Mouse (Mus musculus): ENCODE measurements around the gene Acot12. TPM values are rescaled to one million over a fixed set of nuclear protein-coding genes. Genes with fewer than 3 reads are reported as not detected.

Acot12 gene
- total RNA-seq (2022) = not detected

DNA sequence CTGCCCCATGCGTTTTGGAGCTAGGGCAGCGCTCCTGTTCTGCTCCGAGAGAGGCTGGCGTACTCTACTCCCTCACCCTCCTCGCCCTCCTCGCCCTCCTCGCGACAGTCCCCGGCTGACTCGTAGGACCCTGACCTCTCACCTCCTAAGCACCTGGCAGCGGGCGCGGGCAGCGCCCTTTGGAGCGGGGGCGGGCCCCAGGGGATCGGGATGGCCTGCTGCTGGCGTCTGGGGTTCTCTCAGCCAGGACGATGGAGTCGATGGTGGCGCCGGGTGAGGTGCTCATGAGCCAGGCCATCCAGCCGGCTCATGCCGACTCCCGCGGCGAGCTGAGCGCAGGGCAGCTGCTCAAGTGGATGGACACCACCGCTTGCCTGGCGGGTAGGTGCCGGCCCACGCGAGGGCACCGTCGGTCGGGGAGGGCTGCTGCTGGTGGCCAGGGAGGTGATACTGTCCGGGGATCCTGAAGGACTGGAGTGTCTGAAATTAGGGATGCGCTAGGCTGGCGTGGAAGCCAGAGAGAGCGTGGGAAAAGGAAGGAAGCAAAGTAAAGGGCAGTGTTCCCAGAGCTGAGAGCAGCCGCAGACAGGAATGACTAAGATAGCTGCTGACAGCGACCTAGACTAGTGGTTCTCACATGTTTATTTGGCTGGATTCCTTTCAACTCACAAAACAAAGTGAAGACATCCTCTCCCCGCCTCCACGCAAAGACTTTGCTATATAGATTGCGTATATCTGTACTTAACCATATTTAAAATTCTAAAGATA, at the start of gene Acot12:
TSS of gene Acot12 (plus strand) at position 233 of the 768 bp plus-strand sequence.
- peak; percentile 35 for DNase-seq (ENCODE audit: low spot score)

DNA sequence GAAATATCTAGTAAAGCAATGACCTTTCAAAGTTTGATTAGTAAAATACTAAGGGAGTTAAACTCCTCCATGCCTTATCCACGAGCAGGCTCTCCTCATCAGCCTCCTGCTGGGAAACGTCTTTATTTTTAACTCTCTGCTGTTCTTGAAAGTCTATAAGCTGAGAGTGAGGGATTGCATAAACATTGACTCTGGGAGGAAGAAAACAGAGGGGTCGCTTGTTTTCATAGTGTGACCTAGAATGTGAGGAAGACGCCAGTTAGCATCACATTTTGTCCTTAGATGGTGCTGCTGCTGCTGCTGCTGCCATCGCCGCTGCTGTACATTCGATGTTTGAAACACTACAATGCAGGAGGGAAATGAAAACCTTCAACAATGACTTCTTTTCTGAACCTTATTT, 47.7 kb upstream of the Acot12 start:
- DNase-seq (ENCODE audit: low spot score) = no peak

DNA sequence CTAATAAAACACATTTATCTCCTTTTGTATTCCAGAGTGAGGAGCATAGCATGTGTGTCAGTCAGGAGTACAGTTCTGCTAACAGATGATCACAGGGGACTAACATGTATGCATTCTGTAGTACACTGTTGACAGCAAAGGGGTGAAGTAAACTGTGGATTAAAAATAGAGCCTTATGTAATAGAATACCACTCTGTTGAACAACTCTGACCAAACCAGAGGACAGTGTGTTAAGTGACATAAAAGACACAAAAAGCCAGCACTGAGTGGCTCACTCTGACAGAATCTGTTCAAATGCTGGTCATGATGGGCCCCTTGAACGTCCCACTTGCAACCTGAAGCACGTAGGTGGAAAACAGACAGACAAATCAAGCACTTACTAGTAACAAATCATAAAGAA, 45.9 kb upstream of the Acot12 start:
- DNase-seq (ENCODE audit: low spot score) = no peak

DNA sequence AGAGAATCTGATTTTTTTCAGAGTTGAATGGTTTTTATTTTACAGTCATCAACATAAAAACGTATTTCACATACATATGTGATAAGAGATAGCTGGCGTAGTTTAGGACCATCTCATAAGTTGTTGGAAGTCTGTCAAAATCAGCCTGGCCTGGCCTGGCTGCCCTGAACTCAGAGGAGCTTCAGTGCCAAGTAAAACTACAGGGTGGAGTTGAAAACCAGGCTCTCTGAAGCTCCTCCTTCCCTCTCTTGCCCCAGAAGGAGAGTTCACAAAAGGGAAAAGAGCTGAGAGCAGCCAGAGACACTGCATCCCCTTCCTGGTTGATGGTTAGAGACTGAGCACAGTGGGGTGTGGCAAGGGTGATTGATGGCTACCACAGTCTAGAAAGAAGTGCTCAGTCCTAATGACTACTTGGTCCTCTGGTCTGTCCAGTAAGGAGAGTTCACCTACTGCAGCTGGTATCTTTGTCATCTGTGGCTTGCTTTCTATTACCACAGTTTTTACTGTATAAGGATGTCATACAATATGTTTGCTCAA, 45.1 kb upstream of the Acot12 start:
- no peak for DNase-seq (ENCODE audit: low spot score)

DNA sequence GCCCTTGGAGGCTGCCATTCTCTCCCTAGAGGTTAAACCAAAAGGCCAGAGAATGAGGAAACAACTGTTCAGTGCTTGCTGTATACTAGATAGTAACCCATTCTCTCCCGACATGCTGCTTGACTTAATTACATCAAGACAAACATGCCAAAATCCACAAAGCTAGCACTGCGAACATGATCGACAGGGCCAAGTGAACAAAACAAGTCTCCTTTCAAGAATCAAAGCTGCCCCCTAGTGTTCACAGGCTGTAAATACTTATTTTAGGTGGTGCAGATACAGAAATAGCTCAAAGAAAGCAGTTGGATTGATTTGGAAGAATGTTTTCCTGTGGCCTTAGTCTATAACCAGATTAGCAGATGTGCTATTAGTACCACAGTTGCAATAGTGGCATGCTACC, 44.3 kb upstream of the Acot12 start:
- peak; percentile 42 for DNase-seq (ENCODE audit: low spot score)

DNA sequence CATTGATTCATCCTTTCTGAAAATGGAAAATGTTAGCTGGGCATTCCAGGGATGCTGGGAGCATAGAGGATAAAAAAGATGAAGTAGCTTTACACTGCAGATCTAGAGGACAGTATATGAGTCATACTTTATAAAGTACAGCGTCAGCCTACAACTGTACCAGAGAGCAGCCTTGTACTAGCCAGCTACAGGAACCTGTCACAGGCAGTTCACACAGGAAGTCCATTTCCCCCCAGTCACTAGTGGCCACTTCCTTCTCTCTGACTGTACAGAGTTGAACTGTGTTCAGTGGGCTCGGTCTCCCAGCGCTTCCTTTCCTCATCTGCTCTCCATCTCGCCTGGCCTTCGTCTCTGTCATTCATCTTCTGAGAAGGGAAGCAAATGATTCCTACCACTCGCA, 39.0 kb upstream of the Acot12 start:
- DNase-seq (ENCODE audit: low spot score) = no peak

DNA sequence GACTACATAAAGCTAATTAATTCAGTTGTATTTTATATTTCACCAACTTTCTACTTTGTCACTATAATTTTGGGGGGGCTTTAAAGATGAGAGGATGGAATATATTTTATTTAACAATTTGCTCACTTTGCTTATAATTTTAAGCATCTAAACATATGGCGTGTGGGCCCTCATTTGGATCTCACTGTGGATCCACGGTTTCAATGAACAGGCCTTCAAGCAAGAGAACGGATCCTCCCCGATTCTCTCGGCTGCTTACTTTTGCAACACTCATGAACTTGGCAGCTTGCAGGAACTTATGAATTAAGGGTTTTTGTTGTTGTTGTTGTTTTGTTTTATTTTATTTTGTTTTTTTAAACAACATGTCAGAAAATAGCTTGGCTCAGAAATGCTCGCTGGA, 21.8 kb upstream of the Acot12 start:
- no peak for DNase-seq (ENCODE audit: low spot score)

DNA sequence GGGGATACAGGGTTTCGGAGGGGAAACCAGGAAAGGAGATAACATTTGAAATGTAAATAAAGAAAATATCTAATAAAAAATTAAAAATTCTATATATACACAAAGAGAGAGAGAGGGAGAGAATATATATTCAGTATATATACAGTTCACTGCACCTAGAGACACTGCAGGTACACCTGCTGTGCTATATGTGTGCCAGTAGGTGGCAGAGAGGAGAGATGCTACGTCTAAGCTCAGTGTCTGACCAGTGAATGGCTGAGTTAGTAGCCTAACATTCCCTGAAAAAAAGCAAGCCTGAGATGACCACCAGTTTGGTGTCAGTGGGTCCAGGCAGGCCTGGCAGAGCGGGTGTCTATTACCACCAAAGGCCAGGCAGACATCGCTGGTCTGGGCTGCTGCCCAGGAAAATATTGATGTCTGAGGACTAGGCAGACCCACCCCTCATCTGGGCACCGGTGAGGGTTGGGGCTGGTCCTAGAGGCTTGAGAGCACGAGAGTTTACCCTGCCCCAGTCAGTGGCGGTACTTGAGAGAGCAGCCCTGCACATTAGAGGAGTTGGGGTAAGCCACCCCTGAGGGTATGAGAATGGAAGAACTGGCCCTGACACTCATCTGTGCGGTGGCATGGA, 18.1 kb upstream of the Acot12 start:
- no peak for DNase-seq (ENCODE audit: low spot score)

DNA sequence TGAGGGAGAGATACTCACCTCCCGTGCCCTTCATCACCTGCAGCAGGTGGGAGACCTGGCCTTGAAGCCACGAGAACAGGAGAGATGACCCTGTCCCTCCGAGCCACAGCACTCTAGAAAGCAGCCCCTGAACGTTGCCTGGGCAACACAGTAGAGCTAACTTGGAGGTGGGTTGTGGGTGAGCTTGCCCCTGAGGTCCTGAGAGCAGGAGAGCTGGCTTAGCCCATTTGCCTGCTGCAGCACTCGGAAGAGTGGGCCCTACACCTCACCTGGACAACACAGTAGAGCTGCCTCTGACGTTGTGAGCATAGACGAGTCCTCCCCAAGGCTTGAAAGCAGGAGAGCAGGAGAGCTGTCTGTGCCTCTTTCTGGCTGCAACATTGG, 17.6 kb upstream of the Acot12 start:
- DNase-seq (ENCODE audit: low spot score) = no peak

DNA sequence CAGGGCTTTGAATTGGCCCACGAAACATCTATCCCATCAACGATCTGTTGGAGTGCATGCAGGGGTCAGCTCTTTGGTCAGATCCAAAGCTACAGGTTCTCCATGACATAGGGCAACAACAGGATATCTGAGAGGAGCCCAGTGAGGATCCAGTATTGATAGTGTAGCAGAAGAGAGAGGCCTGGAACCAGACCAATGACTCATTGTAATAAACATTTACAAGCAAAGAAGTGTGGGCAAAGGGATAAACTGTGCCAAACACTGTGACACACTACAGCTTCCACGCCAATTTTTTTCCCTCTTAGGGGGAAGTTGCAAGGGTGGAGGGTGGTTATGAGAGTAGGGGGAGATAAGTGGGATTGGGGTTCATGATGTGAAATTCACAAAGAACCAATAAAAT, 17.1 kb upstream of the Acot12 start:
- DNase-seq (ENCODE audit: low spot score) = no peak

DNA sequence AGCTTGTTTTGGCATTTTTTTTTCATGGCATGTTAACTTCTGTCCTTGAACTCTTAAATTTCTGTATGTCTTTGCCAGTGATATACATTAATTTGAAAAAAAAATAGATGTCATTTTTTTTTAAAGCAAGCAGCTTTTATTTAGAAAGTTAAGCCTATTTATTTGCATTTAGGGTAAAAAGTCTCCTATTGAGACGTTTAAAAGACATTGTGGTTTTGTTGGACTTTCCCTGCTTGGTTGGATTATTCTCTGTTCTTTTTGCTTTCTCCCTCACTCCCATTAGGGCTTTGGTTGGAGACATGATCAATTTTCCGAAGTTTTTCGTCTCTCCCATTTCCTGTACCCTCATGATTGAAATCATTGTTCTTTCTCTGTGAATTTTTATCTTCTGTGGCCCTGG, 16.2 kb upstream of the Acot12 start:
- DNase-seq (ENCODE audit: low spot score) = no peak

DNA sequence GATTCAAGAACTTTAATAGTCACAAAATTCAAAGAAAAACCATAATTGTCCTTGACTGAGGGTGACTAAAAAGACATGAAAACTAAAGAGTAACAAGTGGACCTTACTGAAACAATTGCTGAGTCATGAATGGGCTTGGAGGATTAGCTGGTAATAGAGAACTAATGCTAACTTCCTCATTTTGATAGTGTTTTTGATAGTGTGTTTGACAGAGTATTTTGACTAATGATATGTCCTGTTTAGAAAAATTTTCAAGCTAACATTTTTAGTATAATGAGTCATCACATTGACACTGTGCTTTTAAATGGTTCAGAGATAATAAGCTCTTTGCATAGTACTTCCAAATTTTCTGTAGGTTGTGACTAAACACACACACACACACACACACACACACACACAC, 13.4 kb upstream of the Acot12 start:
- no peak for DNase-seq (ENCODE audit: low spot score)

DNA sequence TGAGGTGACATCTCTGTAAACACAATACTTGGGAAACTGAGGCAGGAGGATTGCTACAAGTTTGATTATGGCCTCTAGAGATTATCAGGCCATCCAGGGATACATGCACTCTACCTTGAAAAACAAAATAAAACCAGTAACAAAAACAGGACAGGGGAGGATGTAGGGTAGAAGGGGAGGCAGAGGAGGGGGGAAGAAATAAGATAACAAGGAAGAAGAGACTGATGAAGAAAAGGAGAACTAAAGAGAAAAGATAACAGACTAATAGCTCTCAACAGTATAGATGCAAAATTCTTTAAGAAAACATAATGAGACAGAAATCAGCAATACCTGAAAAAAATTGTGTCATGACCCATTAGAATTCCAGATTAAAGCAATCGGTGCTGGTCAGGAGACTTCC, 4.1 kb upstream of the Acot12 start:
- DNase-seq (ENCODE audit: low spot score) = no peak

DNA sequence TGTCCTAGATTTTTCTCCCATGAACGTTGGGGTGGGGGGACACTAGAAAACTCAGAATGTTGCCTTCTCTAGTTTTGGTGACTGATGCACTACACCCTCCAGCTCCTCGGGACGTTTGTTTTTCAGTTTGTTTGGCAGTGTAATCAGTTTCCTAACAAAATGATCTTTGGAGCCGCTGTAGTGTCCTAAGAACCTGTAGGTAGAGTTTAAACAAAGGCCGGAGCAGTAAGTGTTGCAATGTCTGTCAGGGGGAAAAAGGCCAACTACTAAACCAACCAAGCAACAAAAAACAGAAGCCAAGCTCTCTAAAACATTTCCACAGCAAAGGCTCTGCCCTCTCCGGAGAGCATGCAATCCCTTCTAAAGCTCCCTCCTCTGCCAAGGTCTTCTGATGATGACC, 461 bp upstream of the Acot12 start:
- DNase-seq (ENCODE audit: low spot score) = no peak

DNA sequence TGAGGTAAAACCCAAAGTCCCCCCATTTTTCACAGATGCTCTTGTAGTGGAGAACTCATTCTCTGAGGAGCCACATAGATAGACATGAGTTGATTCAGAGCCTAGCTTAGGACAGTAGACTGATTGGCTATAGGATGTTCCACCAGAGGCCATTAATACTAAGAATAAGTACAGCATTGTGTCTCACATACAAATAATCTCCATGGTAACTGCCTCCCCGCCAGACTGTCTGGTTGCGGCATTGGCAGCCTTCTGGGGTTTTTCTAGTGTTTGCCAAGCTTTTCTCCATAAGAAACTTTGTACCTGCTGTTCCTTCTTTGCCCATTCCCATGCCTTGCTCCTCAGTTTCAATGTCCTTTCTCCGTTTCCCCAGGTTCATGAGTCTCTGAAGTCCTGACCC, 1.9 kb downstream of the Acot12 start:
- no peak for DNase-seq (ENCODE audit: low spot score)

DNA sequence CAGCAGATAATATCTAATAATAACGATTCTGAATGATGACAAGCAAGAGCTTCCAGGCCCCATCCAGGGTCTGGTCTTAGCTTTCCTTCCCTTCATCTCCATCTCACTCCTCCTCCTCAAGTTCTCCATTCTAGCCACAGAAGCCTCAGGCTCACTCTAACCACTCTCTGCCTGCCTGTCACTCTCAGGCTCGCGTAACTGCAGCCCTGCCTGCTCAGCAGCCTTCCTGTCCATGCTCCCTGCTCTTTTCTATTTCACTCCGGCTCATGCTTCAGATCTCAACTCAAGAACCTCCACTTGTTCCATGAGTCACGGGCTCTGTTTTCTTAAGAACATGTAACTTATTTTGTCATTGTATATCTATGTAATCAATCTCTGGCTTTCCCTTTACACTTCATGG, 5.2 kb downstream of the Acot12 start:
- DNase-seq (ENCODE audit: low spot score) = no peak

DNA sequence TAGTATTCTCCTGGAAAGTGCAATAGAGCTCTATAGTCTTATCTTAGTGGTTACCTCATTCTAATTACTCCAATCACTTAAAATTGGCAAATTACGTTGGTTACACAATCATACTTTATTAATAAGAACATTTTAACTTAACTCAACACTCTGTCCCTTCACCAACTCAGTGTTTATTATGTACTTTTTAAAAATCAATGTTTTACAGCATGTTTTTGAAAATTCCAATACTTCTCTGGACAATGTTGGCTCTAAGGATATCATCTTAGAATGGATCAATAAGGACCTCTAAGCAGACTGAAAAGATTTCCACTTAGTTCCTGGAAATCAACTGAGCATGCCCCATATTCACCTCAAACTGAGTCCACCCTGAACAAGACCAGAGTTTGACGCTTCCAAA, 7.1 kb downstream of the Acot12 start:
- DNase-seq (ENCODE audit: low spot score) = no peak

DNA sequence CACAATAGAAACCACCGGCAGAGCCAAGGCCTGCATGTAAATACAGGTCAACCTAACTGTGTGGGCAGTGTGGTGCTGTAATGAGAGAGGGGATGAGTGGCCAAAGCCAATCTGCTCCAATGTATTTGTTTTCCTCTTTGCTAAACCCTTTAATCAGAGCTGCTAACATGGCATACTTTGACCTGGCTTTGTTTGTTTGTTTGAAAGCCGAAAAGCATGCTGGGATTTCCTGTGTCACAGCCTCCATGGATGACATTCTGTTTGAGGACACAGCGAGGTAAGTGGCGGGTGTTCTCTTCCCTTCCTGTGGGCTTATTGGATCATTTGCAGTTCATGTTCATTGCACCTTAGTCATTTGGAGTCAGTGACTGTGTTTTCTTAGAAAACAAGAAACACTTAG, 8.7 kb downstream of the Acot12 start:
- DNase-seq (ENCODE audit: low spot score) = no peak

DNA sequence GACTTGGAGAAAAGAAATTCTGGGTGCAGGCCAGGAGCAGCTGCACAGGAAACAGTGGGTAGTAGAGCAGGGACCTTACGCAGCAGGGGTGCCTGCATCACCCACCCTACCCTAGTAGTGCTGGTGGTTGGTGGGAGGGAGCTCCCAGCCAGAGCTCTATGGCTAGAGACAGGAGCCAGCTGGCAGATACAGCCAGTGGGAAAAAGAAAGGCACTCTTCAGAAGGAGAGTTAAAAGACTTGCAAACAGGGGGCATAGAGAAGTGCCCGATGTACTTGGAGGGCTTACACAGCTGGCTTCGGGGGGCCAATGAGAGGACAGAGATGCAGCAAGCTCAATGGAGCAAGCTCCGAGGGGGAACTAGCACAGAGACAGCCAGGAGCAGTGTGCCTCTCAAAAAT, 12.4 kb downstream of the Acot12 start:
- no peak for DNase-seq (ENCODE audit: low spot score)

DNA sequence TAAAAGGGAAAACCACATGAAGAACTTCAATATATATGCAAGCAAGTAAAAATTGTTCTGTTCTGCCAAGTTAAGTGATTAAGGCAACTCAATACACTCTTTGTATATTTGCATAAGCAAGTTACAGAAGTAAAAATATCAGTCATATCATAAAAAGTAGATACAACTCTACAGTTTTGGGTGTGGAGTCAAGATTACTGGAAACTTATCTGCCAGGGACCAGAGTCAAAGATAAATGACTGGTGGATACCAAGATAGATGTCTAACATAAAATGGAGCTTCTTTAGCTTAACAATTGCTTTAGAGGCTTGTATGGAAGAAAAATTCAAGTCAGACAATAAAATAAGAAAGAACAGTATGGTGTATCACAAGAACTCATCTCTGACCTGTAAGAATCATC, 13.4 kb downstream of the Acot12 start:
- no peak for DNase-seq (ENCODE audit: low spot score)

DNA sequence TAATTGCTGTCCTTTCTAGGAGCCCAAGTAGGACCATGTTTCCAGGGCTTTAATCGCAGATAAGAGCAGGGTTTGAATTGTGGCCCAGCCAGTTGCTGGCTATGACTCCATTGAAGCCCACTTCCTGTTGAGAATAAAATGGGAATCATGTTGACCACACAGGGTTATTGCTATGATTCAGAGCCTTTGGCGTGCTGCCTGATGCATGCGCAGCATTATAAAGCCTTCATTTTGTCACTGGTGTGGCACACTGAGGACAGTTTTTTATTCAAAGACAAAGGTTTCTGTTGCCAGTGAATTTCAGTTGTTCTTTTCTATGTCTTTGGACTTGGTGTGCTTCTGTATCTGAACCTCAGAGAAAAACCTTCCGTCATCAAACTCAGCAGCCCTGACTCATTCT, 14.9 kb downstream of the Acot12 start:
- no peak for DNase-seq (ENCODE audit: low spot score)

DNA sequence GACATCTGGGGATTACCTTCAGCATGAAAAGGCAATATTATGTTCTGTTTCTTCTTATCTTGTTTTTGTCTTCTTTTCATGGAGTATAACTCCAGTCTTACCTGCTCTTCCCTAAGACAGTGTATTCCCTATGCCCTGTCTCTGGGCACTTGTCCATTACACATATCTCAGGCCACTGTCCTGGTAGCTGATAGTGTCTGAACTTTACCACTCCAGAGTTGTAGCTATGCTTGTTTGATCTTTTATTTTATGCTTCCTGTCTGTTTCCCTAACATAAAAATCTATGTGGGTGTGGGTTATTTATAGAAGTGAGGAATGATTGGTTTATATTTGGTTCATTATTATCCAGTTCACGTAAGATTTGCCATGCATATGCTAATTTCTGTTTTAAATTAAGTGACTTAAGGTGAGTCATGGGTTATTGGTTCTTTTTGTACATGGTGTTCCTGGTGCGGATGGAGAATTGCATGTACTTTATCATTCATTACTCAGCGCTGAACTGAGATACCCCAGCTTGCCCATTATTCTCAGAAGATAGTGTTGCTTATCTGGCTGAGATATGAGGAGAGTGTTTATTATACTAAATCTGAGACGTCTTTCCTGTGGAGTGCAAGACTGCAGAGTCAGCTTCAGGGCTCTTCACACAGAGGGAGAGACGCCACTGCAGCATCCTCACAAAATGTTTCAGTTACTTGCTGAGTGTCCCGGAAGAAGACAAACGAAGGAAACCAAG, 17.2 kb downstream of the Acot12 start:
- no peak for DNase-seq (ENCODE audit: low spot score)

DNA sequence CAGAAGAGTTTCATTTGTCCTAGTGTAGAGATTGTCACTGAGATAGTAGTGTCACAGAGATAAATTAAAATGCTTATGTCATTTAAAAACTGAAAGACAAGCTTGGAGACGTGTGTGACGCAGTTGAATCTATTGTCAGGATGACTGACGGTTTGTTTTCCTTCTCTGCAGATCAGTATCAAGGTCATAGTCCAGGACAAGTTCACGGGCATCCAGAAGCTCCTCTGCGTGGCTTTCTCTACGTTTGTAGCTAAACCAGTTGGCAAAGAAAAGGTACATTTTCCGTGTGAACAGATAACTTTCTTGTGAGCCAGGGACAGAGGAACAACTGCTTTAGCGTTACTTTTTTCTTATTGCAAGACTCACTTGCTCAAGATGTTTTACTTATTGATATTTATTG, 18.5 kb downstream of the Acot12 start:
- no peak for DNase-seq (ENCODE audit: low spot score)

All from heart, adult 8-10 months (tissue).